Mouse (Mus musculus) embryonic facial prominence, embryonic 15.5 days (tissue): ENCODE measurements at regions not wholly inside any gene's neighbourhood (a gene's known extent, or its start where the extent isn't known, plus 50 kb on each side); places are given as distances from the start of the nearest gene placed in this dataset.

Experiments
- ATAC-seq: fragments of 200-750 bp; cut with Nextera tagmentation; 2 replicates; pipeline ENCODE4 v1.8.0; 2017; ENCODE audit warnings: low read depth, moderate TSS enrichment; ENCODE audit not compliant: insufficient number of reproducible peaks, low FRiP score, low TSS enrichment
- H3K27ac ChIP-seq: fragments of 300-500 bp; sonication (generic); replicated peaks from 2 replicates; pipeline ENCODE4 v1.5.1; 2015; ENCODE audit warnings: mild to moderate bottlenecking, inconsistent platforms
- H3K27me3 ChIP-seq: fragments of 300-500 bp; sonication (generic); 2 replicates; pipeline ENCODE4 v1.6.1; 2015; ENCODE audit warnings: inconsistent platforms
- H3K36me3 ChIP-seq: fragments of 300-500 bp; sonication (generic); 2 replicates; pipeline ENCODE4 v1.6.1; 2015; ENCODE audit warnings: mild to moderate bottlenecking, inconsistent platforms
- H3K4me1 ChIP-seq: fragments of 300-500 bp; sonication (generic); 2 replicates; pipeline ENCODE4 v1.6.1; 2015; ENCODE audit warnings: inconsistent platforms
- H3K4me2 ChIP-seq: fragments of 300-500 bp; sonication (generic); replicated peaks from 2 replicates; pipeline ENCODE4 v1.6.1; 2015; ENCODE audit warnings: mild to moderate bottlenecking, inconsistent platforms
- H3K4me3 ChIP-seq: fragments of 300-500 bp; sonication (generic); replicated peaks from 2 replicates; pipeline ENCODE4 v1.5.1; 2015; ENCODE audit warnings: mild to moderate bottlenecking, inconsistent platforms
- H3K9ac ChIP-seq: fragments of 300-500 bp; sonication (generic); 2 replicates; pipeline ENCODE4 v1.6.1; 2015; ENCODE audit warnings: inconsistent platforms
- H3K9me3 ChIP-seq: fragments of 300-500 bp; sonication (generic); replicated peaks from 2 replicates; pipeline ENCODE4 v1.6.1; 2016; ENCODE audit warnings: inconsistent platforms
- WGBS: fragments of 180-500 bp; shearing (Covaris S2); methylation state at CpG from one replicate; pipeline ENCODE4 v1.1.7; 2015; 5-methylcytosine and 5-hydroxymethylcytosine counted together

DNA sequence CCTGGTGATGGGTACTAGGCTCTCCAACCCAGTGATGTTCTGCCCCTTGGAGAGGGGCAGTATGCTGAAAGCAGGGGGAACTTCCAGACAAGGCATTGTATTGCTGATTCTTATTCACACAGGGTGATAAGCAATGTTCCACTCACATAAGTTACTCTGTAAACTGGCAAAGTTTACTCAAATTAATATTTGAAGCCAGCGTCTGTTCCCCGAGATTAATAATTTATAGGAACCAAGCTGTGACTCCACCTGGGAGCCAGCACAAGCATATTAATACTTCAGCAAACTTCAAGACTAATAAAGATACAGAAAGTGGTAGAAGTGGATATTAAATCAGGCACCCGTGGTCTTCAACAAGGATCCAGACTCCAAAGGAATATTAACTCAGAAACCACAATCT lies 114.0 kb downstream of the Akap11 start:
- Histone ChIP-seq H3K9me3 (no peaks in the 10 kb centered on the region), H3K4me1 (no peaks in the 10 kb centered on the region), H3K27me3 (no peaks in the 10 kb centered on the region), H3K9ac (no peak overlapping the region), H3K27ac (no peak overlapping the region), H3K4me2 (no peak overlapping the region), H3K36me3 (no peaks in the 10 kb centered on the region), H3K4me3 (no peak overlapping the region)
- WGBS: 84% methylated on average over 3 of the region's 3 CpGs
- no peak for ATAC-seq

DNA sequence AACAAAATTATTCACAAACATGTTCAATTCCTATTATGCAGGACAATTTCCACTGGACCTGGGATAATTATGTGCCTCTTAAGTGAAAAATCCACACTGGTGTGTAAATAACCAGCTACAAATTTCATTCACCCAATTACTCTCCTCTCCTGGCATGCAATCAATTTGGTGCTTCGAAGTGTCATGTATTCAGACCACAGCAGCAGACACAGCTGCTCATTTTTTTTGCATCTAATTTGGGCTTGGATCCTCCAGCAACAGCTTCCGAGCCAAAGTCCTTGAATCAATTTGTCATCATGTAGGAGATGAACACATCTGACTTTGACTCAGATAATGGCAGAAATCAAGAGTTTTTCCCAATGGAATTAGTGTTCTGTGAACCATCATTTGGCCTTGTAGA lies 113.1 kb upstream of the Tnfsf11 start:
- no peak overlapping the region for H3K9ac ChIP-seq
- no peaks in the 10 kb centered on the region for H3K27me3 ChIP-seq
- no peaks in the 10 kb centered on the region for H3K4me1 ChIP-seq
- no peak for ATAC-seq
- no peak overlapping the region for H3K27ac ChIP-seq
- H3K9me3 ChIP-seq: no peaks in the 10 kb centered on the region
- H3K36me3 ChIP-seq: no peaks in the 10 kb centered on the region
- H3K4me2 ChIP-seq: no peak overlapping the region
- H3K4me3 ChIP-seq: no peak overlapping the region
- 37% methylated on average over 2 of the region's 2 CpGs for WGBS

DNA sequence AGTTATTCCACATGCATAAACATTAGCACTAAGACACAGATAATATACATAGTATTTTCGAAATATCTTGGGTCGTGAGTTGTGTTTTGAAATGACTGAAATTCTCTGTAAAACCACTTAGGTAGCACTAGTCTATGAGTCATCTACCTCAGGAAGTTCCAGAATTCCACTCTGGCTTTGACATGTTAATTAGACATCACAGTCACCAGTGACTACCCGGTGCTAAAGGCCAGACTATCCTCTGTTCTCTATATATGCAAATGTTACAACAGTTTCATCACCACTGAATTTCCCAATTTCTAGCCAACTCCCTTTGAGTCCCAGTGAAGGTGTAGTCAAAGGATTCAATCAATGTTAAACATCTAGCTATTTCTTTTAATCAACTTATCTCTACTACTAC lies 112.3 kb upstream of the Tnfsf11 start:
- no peaks in the 10 kb centered on the region for H3K4me1 ChIP-seq
- WGBS: 67% methylated on average over 3 of the region's 3 CpGs

DNA sequence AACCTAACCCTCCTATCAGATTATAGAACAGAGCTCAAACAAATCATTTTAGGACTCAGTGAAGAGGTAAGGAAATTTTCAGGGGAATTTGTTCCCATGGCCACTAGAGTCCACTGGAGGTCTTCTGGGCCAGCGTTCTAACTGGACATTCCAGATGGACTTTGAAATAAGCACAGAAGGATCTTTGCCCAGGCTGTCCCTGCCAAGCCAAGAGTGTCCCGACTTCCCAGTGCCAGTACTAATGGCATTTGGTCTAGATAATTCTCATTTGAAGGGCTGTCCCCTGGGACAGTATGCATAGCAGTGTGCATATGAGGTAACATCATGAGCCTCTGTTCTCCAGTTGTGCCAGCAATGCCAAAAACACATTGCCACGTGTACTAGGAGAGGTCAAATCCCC lies 97.7 kb upstream of the Tnfsf11 start:
- Histone ChIP-seq H3K4me2 (no peak overlapping the region), H3K36me3 (no peaks in the 10 kb centered on the region), H3K4me3 (no peak overlapping the region), H3K9ac (no peak overlapping the region), H3K4me1 (no peaks in the 10 kb centered on the region), H3K27ac (no peak overlapping the region), H3K9me3 (no peaks in the 10 kb centered on the region), H3K27me3 (no peaks in the 10 kb centered on the region)
- WGBS: 75% methylated on average over 3 of the region's 3 CpGs
- ATAC-seq: no peak

More for the DNA sequence above, 112.3 kb upstream of the Tnfsf11 start:
- Histone ChIP-seq H3K9me3 (no peaks in the 10 kb centered on the region), H3K27me3 (no peaks in the 10 kb centered on the region), H3K27ac (no peak overlapping the region), H3K4me3 (no peak overlapping the region), H3K9ac (no peak overlapping the region), H3K4me2 (no peak overlapping the region), H3K36me3 (no peaks in the 10 kb centered on the region)
- no peak for ATAC-seq

DNA sequence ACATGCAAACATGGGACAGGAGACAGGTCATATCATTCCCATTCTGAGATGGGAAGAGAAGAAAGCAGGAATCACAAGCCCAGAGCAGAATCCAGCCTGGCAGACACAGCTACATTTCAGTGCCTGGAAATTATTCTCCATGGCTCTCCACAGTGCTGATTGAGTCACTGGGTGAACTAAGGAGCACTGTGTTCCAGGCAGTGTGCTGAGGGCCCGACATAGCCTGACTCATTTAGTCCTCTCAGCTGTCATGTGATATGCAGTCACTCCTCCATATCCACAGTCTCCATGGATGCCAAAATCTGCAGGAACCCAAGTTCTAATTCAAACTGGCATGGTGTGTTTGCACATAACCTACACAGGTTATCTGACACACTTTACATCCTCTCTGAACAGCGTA lies 90.1 kb upstream of the Tnfsf11 start:
- ATAC-seq: no peak
- WGBS: 54% methylated on average over 2 of the region's 2 CpGs

DNA sequence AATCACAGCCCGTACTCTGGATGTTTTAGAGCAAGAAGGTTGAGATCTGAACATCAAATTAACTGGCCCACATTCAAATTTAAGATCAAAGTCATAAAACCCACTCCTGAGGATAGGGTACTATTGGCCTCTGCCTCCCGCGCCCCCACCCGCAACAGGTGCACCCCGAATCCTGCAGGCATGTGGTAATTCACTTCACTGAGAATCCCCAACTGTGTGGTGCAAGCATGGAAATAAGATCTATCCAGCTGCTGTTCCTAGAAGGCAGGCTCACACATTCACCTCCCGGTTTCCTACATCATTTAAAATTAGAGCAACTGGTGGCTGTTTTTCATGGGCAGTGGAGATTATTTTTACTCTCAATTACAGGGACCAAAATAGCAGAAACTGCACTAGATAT lies 87.8 kb upstream of the Tnfsf11 start:
- WGBS: 74% methylated on average over 6 of the region's 6 CpGs
- Histone ChIP-seq H3K9ac (no peak overlapping the region), H3K36me3 (no peaks in the 10 kb centered on the region), H3K27me3 (no peaks in the 10 kb centered on the region), H3K27ac (no peak overlapping the region), H3K9me3 (no peaks in the 10 kb centered on the region), H3K4me3 (no peak overlapping the region), H3K4me2 (no peak overlapping the region), H3K4me1 (no peaks in the 10 kb centered on the region)
- no peak for ATAC-seq

More for the DNA sequence above, 90.1 kb upstream of the Tnfsf11 start:
- Histone ChIP-seq H3K27ac (no peak overlapping the region), H3K4me1 (no peaks in the 10 kb centered on the region), H3K27me3 (no peaks in the 10 kb centered on the region), H3K4me3 (no peak overlapping the region), H3K4me2 (no peak overlapping the region), H3K9ac (no peak overlapping the region), H3K36me3 (no peaks in the 10 kb centered on the region), H3K9me3 (no peaks in the 10 kb centered on the region)

DNA sequence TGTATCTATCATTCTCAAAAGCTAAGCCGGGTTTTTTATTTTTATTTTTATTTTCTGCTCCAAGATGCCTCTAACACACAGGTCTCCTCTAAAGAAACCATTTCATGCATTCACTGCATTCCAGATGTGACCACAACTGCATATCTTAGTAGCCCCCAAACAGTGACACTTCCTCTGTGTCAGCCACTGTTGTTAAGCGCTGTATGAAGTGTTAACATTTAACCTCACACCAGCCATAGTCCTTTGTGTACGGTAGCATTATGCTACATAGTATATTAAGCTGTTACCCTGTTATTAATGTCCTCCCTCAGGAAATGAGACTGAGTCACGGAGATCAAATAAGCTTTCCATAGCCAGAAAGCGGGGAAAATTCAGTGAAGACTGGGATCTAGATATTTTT lies 79.2 kb upstream of the Tnfsf11 start:
- Histone ChIP-seq H3K9me3 (no peaks in the 10 kb centered on the region), H3K36me3 (no peaks in the 10 kb centered on the region), H3K4me2 (no peak overlapping the region), H3K4me3 (no peak overlapping the region), H3K4me1 (peaks cover 11% of the 10 kb centered on the region), H3K27me3 (no peaks in the 10 kb centered on the region), H3K9ac (no peak overlapping the region), H3K27ac (no peak overlapping the region)
- ATAC-seq: no peak
- 58% methylated on average over 5 of the region's 5 CpGs for WGBS

DNA sequence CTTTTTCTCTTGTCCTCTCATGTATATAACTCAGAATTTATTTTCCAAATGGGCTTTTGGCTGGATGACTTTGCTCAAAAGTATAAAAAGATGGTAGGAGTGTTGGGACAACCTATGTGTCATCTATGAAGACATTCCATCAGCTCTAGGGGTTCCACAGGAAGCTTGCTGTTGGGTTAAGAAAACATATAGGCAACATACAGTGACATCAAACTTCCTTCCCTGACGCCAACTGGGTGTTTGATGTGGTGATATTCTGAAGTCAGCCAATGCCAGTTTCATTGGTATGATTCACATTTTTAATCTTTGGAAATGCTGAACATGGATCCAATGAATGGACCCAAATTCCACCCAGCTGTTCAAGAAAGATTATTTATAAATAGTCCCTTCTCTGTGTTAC lies 76.5 kb upstream of the Tnfsf11 start:
- Histone ChIP-seq H3K27me3 (no peaks in the 10 kb centered on the region), H3K9ac (no peak overlapping the region), H3K36me3 (no peaks in the 10 kb centered on the region), H3K4me1 (peaks cover 11% of the 10 kb centered on the region), H3K27ac (no peak overlapping the region), H3K4me2 (no peak overlapping the region), H3K9me3 (no peaks in the 10 kb centered on the region), H3K4me3 (no peak overlapping the region)
- no peak for ATAC-seq
- 45% methylated on average over 1 of the region's 1 CpGs for WGBS

DNA sequence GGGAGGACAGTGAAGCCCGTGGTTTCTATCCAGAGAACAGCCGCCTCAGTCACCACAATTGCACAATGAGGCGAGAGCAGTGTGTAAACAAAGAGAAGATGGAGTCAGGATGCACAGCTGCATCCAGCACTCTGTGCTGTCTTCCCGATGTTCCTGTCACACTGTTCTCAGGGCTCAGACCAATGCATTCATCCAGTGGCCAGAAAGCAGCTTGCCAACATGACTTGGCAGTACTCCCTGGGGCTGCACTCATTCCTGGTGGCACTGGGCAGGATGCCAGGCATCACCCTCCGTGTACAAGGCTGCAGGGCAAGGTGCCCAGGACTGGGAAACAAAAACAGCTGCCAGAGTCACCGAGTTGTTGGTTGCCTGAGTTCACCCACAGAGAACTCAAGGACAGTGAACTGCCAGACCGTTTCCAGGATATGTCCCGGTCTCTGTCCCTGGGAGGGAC lies 75.4 kb upstream of the Tnfsf11 start:
- WGBS: 47% methylated on average over 8 of the region's 8 CpGs
- Histone ChIP-seq H3K4me2 (no peak overlapping the region), H3K9ac (no peak overlapping the region), H3K9me3 (no peaks in the 10 kb centered on the region), H3K27me3 (no peaks in the 10 kb centered on the region), H3K4me1 (peaks cover 11% of the 10 kb centered on the region), H3K36me3 (no peaks in the 10 kb centered on the region), H3K4me3 (no peak overlapping the region), H3K27ac (no peak overlapping the region)
- ATAC-seq: peak; percentile 54; the same call in 1 of the 2 replicates

DNA sequence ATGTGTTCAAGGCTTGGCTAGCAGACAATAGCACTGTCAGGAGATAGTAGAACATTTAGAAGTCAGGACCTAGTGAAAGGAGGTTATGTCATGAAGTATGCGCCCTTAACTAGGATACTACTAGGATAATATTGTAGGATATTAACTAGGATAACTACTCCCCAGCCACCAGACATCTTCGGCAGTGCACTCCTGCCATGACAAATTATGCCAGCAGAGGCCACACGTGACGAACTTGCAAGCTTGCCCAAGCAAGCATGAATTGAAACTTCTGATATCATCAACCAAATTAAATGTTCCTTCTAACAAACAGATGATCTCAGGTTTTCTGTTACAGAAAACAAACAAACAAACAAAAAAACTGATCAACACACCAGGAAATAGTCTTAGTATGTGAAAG lies 72.2 kb upstream of the Tnfsf11 start:
- no peaks in the 10 kb centered on the region for H3K27me3 ChIP-seq
- H3K9me3 ChIP-seq: no peaks in the 10 kb centered on the region
- H3K4me1 ChIP-seq: peaks cover 11% of the 10 kb centered on the region
- ATAC-seq: no peak
- no peak overlapping the region for H3K27ac ChIP-seq
- no peak overlapping the region for H3K4me3 ChIP-seq
- 68% methylated on average over 4 of the region's 4 CpGs for WGBS
- H3K4me2 ChIP-seq: no peak overlapping the region
- no peaks in the 10 kb centered on the region for H3K36me3 ChIP-seq
- no peak overlapping the region for H3K9ac ChIP-seq

DNA sequence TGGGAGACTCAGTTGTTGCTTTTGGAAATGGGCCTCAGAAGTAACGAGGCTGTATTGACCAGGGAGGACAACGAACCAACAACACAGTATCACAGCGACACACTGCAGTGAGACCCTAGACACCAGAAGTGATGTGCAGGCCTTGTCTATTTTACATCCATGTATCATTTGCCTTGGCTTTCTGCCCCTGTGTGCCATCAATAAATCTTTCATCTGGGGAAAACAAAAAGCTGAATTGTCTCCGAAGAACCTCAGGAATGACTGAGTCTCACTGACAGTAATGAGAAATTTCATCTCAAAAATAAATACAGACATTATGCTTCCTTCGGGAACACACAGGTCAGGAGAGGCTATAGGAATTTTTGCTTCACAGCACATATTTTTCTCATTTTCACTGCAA lies 68.7 kb upstream of the Tnfsf11 start:
- Histone ChIP-seq H3K27me3 (no peaks in the 10 kb centered on the region), H3K36me3 (no peaks in the 10 kb centered on the region), H3K9me3 (no peaks in the 10 kb centered on the region), H3K4me2 (no peak overlapping the region), H3K4me3 (no peak overlapping the region), H3K4me1 (no peaks in the 10 kb centered on the region), H3K27ac (no peak overlapping the region), H3K9ac (no peak overlapping the region)
- WGBS: 66% methylated on average over 5 of the region's 5 CpGs
- ATAC-seq: no peak

DNA sequence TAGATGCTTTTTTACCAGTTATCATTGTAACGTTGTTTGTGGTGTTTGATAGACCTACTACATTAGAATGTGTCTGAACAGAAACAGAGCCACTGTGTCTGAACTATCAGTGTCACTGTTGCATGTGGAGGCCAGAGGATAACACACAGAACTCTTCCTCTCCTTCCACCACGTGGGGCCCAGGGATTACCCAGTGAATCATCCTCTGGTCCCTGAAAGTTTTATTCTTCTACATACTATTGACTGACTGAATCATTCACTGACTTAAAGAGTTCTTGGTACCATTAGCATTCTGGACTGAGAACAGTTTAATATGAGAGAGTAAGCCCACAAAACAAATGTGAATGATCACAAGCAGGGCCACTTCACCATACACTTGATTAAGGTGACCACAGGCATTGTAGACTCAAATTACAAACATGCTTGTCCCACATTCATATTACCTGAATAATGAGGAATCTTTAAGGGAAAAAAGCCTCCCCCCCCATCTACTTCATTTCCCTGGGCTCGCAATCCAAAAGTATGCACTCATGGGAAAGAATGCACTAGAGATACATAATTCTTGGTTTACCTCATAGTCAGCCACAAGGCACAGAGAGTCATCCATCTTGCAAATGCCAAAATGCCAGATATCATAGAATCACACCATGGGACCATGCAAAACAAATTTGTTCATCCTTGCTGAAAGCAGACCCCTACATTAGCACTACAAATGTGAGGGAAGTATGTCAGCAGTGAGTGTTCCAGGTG lies 68.1 kb upstream of the Tnfsf11 start:
- no peaks in the 10 kb centered on the region for H3K36me3 ChIP-seq
- no peaks in the 10 kb centered on the region; the same call in 1 of the 2 replicates for H3K27me3 ChIP-seq
- H3K4me3 ChIP-seq: no peak overlapping the region
- 74% methylated on average over 3 of the region's 3 CpGs for WGBS
- ATAC-seq: no peak
- H3K4me2 ChIP-seq: no peak overlapping the region
- no peak overlapping the region for H3K27ac ChIP-seq
- no peak overlapping the region for H3K9ac ChIP-seq
- H3K9me3 ChIP-seq: no peaks in the 10 kb centered on the region
- no peaks in the 10 kb centered on the region for H3K4me1 ChIP-seq
